Mouse (Mus musculus): ENCODE measurements around the gene Lzts3. TPM values are rescaled to one million over a fixed set of nuclear protein-coding genes. Genes with fewer than 3 reads are reported as not detected.

Lzts3 gene
- polyA plus RNA-seq, 1 experiment from 2014 or later = 6.9 TPM

GRCm38 (mm10) chr2:130597601-130598010 is 45.0 kb downstream of the Lzts3 start:
- Histone ChIP-seq H3K27me3 (no peaks in the 10 kb centered on the region), H3K27ac (replicated peaks) (no peak overlapping the region), H3K36me3 (peaks cover 76% of the 10 kb centered on the region), H3K9ac (replicated peaks) (no peak overlapping the region), H3K9me3 (no peaks in the 10 kb centered on the region), H3K4me1 (no peaks in the 10 kb centered on the region), H3K4me3 (no peak overlapping the region), H3K4me2 (replicated peaks) (no peak overlapping the region)
- no peak for ATAC-seq (ENCODE audit: low FRiP score, low read depth)
- WGBS = 31% methylated on average over 1 of the region's 1 CpGs

- Histone ChIP-seq H3K27ac (replicated peaks) (no peak overlapping the region), H3K4me3 (no peak overlapping the region), H3K36me3 (peaks cover 76% of the 10 kb centered on the region), H3K27me3 (no peaks in the 10 kb centered on the region), H3K9me3 (no peaks in the 10 kb centered on the region), H3K9ac (replicated peaks) (no peak overlapping the region), H3K4me2 (replicated peaks) (no peak overlapping the region), H3K4me1 (no peaks in the 10 kb centered on the region)
- ATAC-seq (ENCODE audit: low FRiP score, low read depth) = no peak
- WGBS = 93% methylated on average over 1 of the region's 1 CpGs
These were observed 47.0 kb downstream of the Lzts3 start for GRCm38 (mm10) chr2:130595596-130595995.

GRCm38 (mm10) chr2:130591016-130591415 is 51.6 kb downstream of the Lzts3 start:
- H3K27ac ChIP-seq (replicated peaks) = no peak overlapping the region
- no peak overlapping the region for H3K4me3 ChIP-seq
- H3K4me2 ChIP-seq (replicated peaks) = no peak overlapping the region
- 0 out of 2 replicates have a peak, but pooled peaks cover 2% of the 10 kb centered on the region for H3K4me1 ChIP-seq
- 93% methylated on average over 2 of the region's 2 CpGs for WGBS
- H3K36me3 ChIP-seq = peaks cover 46% of the 10 kb centered on the region
- H3K9me3 ChIP-seq = no peaks in the 10 kb centered on the region
- no peak for ATAC-seq (ENCODE audit: low FRiP score, low read depth)
- H3K27me3 ChIP-seq = no peaks in the 10 kb centered on the region
- H3K9ac ChIP-seq (replicated peaks) = no peak overlapping the region

- no peak for ATAC-seq (ENCODE audit: low FRiP score, low read depth)
- Histone ChIP-seq H3K27ac (replicated peaks) (no peak overlapping the region), H3K4me3 (no peak overlapping the region), H3K9ac (replicated peaks) (no peak overlapping the region), H3K36me3 (peaks cover 34% of the 10 kb centered on the region), H3K9me3 (no peaks in the 10 kb centered on the region), H3K4me2 (replicated peaks) (no peak overlapping the region), H3K27me3 (no peaks in the 10 kb centered on the region), H3K4me1 (0 out of 2 replicates have a peak, but pooled peaks cover 2% of the 10 kb centered on the region)
- WGBS = 92% methylated on average over 2 of the region's 2 CpGs
These were observed 52.8 kb downstream of the Lzts3 start for GRCm38 (mm10) chr2:130589761-130590160.

GRCm38 (mm10) chr2:130589157-130589556 is 53.4 kb downstream of the Lzts3 start:
- Histone ChIP-seq H3K4me3 (no peak overlapping the region), H3K27ac (replicated peaks) (no peak overlapping the region), H3K27me3 (peaks cover 6% of the 10 kb centered on the region; the same call in 1 of the 2 replicates), H3K4me1 (0 out of 2 replicates have a peak, but pooled peaks cover 2% of the 10 kb centered on the region), H3K9ac (replicated peaks) (no peak overlapping the region), H3K4me2 (replicated peaks) (no peak overlapping the region), H3K36me3 (peaks cover 32% of the 10 kb centered on the region), H3K9me3 (no peaks in the 10 kb centered on the region)
- no peak for ATAC-seq (ENCODE audit: low FRiP score, low read depth)
- WGBS = 70% methylated on average over 4 of the region's 4 CpGs

- Histone ChIP-seq H3K9ac (replicated peaks) (no peak overlapping the region), H3K36me3 (peaks cover 27% of the 10 kb centered on the region), H3K9me3 (no peaks in the 10 kb centered on the region), H3K27me3 (peaks cover 14% of the 10 kb centered on the region), H3K4me2 (replicated peaks) (no peak overlapping the region), H3K4me1 (0 out of 2 replicates have a peak, but pooled peaks cover 2% of the 10 kb centered on the region), H3K27ac (replicated peaks) (no peak overlapping the region), H3K4me3 (no peak overlapping the region)
- 85% methylated on average over 2 of the region's 2 CpGs for WGBS
- no peak for ATAC-seq (ENCODE audit: low FRiP score, low read depth)
These were observed 54.2 kb downstream of the Lzts3 start for GRCm38 (mm10) chr2:130588373-130588772.

GRCm38 (mm10) chr2:130586016-130586415 is 56.6 kb downstream of the Lzts3 start:
- no peak for ATAC-seq (ENCODE audit: low FRiP score, low read depth)
- H3K4me2 ChIP-seq (replicated peaks) = no peak overlapping the region
- no peaks in the 10 kb centered on the region for H3K9me3 ChIP-seq
- no peak overlapping the region for H3K4me3 ChIP-seq
- no peak overlapping the region for H3K9ac ChIP-seq (replicated peaks)
- peaks cover 4% of the 10 kb centered on the region; the same call in 1 of the 2 replicates for H3K4me1 ChIP-seq
- 87% methylated on average over 6 of the region's 6 CpGs for WGBS
- H3K27ac ChIP-seq (replicated peaks) = no peak overlapping the region
- H3K36me3 ChIP-seq = peaks cover 11% of the 10 kb centered on the region
- H3K27me3 ChIP-seq = peaks cover 37% of the 10 kb centered on the region

- WGBS = 83% methylated on average over 10 of the region's 10 CpGs
- Histone ChIP-seq H3K27ac (replicated peaks) (no peak overlapping the region), H3K4me1 (peaks cover 10% of the 10 kb centered on the region), H3K9ac (replicated peaks) (no peak overlapping the region), H3K27me3 (peaks cover 57% of the 10 kb centered on the region), H3K9me3 (no peaks in the 10 kb centered on the region), H3K4me2 (replicated peaks) (no peak overlapping the region), H3K36me3 (no peaks in the 10 kb centered on the region), H3K4me3 (no peak overlapping the region)
- no peak for ATAC-seq (ENCODE audit: low FRiP score, low read depth)
These were observed 58.6 kb downstream of the Lzts3 start for GRCm38 (mm10) chr2:130583902-130584560.

Other genes starting within 250 kb of the Lzts3 start
- 33.6 and 59.5 TPM in 2 replicates for gene Cpxm1, start 245.2 kb downstream of the Lzts3 start, polyA plus RNA-seq (2016; fragmentation: Nextera tagmentation; extraction: Ambion mirVana)
- 0.13 and 0.23 TPM in 2 replicates for gene Gm28372, start 237.6 kb downstream of the Lzts3 start, polyA plus RNA-seq (2016; fragmentation: Nextera tagmentation; extraction: Ambion mirVana)
- gene 1700020A23Rik, start 237.5 kb downstream of the Lzts3 start, polyA plus RNA-seq (2016; fragmentation: Nextera tagmentation; extraction: Ambion mirVana) = 0.38 and 0.55 TPM in 2 replicates
- not detected in 2 replicates for gene Tmem239, start 236.3 kb downstream of the Lzts3 start, polyA plus RNA-seq (2016; fragmentation: Nextera tagmentation; extraction: Ambion mirVana)
- 113 and 115 TPM in 2 replicates for gene Vps16, start 218.5 kb downstream of the Lzts3 start, polyA plus RNA-seq (2016; fragmentation: Nextera tagmentation; extraction: Ambion mirVana)
- gene Pced1a, start 218.1 kb downstream of the Lzts3 start, polyA plus RNA-seq (2016; fragmentation: Nextera tagmentation; extraction: Ambion mirVana) = 11.1 and 13.2 TPM in 2 replicates
- gene Ptpra, start 192.5 kb downstream of the Lzts3 start, polyA plus RNA-seq (2016; fragmentation: Nextera tagmentation; extraction: Ambion mirVana) = 120 and 134 TPM in 2 replicates
- 66.2 and 74.0 TPM in 2 replicates for gene Mrps26, start 79.1 kb downstream of the Lzts3 start, polyA plus RNA-seq (2016; fragmentation: Nextera tagmentation; extraction: Ambion mirVana)
- gene Oxt, start 66.6 kb downstream of the Lzts3 start, polyA plus RNA-seq (2016; fragmentation: Nextera tagmentation; extraction: Ambion mirVana) = not detected in 2 replicates
- gene Avp, start 60.2 kb downstream of the Lzts3 start, polyA plus RNA-seq (2016; fragmentation: Nextera tagmentation; extraction: Ambion mirVana) = not detected in 2 replicates
- 18.9 and 19.3 TPM in 2 replicates for gene Fastkd5, start 12.8 kb downstream of the Lzts3 start, polyA plus RNA-seq (2016; fragmentation: Nextera tagmentation; extraction: Ambion mirVana)
- gene Ubox5, start 12.8 kb downstream of the Lzts3 start, polyA plus RNA-seq (2016; fragmentation: Nextera tagmentation; extraction: Ambion mirVana) = 14.4 and 15.2 TPM in 2 replicates
- gene Ddrgk1, start 21.9 kb upstream of the Lzts3 start, polyA plus RNA-seq (2016; fragmentation: Nextera tagmentation; extraction: Ambion mirVana) = 47.4 and 54.8 TPM in 2 replicates
- 139 and 146 TPM in 2 replicates for gene Itpa, start 24.8 kb upstream of the Lzts3 start, polyA plus RNA-seq (2016; fragmentation: Nextera tagmentation; extraction: Ambion mirVana)
- 0.57 and 0.77 TPM in 2 replicates for gene Slc4a11, start 54.7 kb upstream of the Lzts3 start, polyA plus RNA-seq (2016; fragmentation: Nextera tagmentation; extraction: Ambion mirVana)